Mouse (Mus musculus): Measurements from ENCODE around the gene Mfap1a. TPM values are rescaled to one million over a fixed set of nuclear protein-coding genes. Genes with fewer than 3 reads are reported as not detected.
"Not testable (repeated sequence)": the region's sequence is repeated elsewhere in the genome, so short reads cannot be mapped to it uniquely, and the experiment has no call there.

Gene Mfap1a
- polyA plus RNA-seq, 1 experiment from 2014 or later: 34.0 TPM

DNA sequence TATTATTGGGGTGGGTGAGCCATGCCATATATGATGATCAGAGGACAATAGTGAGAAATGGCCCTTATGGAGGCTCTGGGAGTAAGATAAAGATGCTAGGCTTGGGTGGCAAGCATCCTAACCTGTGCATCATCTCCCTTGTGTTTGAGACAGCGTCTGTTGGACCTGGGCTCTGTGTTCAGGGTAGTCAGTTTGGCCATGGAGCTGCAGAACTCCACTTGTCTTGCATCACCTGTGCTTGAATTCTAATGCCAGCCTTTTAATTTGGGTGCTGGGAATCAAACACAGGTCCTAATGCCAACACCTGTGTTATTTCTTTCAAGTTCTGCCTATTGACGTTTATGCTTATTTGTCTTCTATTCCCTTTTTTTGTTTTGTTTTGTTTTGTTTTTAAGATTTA lies 31.2 kb downstream of the Mfap1a start:
- DNase-seq (ENCODE audit: low spot score): not testable (repeated sequence)

DNA sequence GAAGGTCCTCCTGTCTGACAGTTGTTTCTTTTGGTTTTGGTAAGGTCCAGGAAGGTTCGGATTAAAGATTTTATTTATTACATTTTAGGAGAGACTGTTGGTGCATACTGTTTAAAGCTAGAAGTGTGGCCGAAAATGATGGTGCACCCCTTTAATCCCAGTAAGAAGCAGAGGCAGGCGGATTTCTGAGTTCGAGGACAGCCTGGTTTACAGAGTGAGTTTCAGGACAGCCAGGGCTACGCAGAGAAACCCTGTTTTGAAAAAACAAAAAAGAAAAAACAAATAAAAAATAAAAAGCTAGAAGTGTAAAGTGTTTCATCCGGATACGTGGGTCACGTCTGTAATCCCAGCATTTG lies 32.3 kb downstream of the Mfap1a start:
- no peak for DNase-seq (ENCODE audit: low spot score)

DNA sequence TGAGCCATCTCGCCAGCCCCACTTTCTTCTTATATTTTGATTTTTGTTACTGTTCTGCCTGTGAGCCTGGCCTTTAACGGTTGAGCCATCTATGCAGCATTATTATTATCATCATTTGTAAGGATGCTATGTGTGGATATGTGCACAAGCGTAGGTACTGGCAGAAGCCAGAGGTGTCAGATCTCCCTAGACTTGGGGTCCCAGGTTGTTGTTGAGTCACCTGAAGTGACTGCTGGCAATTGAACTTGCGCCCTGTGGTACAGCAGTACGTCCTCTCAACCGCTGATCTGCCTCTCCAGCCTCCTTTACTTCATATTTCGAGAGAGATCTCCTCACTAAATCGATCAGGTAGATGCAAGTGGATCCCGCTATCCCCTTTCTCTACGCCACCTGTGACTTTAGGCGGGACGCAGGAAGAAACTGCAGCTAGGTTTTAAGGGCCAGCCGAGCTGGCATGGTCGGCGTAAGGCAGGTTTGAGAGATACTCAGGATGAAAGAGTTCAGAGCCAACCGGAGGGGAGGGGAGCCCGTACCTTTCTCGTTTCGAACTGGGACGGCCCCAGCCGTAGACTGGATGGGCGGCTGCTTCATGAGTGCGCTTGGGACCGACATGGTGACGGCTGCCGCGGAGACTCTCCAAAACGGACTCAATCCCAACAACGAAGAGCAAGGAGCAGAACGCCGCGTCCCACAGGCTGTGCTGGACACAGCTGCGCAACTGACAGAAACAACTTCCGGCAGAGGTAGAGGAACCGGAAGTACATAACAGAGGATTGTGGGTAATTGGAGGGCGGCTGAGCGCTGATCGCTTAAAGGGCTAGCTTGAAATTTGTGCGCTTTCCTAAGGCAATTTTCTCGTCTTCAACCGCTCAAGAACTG lies 32.9 kb downstream of the Mfap1a start, which contains the start of gene Mfap1b:
TSS of gene Mfap1b (minus strand) at position 767 of the 879 bp plus-strand sequence.
- peak; percentile 89 for DNase-seq (ENCODE audit: low spot score)

DNA sequence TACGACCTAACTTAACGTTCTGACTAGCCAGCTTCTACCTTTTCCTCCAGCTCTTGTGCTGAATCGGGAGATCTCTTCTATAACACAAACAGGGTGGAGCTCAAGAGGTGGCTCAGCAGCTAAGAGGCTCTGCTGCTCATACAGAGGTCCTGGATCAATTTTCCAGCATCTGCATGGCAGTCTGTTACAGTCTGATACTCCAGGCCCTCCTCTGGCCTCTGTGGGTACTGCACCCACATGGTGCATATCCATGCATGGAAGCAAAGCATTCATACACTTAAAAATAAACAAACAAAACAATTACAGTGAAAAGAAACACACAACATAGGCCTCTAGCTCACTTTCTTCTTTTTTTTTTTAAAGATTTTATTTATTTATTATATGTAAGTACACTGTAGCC lies 33.7 kb downstream of the Mfap1a start:
- DNase-seq (ENCODE audit: low spot score): not testable (repeated sequence)

DNA sequence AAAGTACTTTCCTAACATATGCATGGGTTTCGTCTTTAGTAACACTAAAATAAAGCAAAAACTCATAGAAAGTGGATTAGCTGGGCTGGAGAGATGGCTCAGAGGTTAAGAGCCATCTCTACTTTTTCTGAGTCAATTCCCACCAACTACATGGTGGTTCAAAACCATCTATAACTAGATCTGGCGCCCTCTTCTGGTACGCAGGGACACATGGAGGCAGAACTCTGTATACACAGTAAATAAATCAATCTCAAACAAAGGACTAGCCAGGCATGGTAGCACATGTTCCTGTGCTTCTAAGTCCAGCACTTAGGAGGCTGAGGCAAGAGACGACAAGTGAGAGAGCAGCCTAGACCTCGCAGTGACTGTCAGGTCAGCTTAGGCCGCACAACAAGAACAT lies 37.5 kb downstream of the Mfap1a start:
- not testable (repeated sequence) for DNase-seq (ENCODE audit: low spot score)

DNA sequence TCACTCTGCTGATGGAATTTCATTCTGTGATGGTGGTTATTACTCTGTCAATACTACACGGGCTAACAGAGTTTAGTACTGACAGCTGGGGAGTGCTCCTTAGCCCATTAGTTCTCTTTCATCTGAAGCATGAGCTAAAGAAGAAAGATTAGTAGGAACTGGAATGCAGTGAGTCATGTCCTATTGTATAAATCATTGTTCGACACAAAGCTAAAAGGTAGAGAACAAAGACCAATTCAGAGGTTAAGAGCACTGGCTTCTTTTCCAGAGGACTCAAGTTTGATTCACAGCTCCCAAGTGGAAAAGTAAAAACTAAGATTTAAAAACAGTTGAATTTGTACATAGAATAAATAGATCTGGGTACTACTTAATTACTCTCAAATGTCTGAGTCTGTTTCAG lies 46.4 kb downstream of the Mfap1a start:
- no peak for DNase-seq (ENCODE audit: low spot score)

DNA sequence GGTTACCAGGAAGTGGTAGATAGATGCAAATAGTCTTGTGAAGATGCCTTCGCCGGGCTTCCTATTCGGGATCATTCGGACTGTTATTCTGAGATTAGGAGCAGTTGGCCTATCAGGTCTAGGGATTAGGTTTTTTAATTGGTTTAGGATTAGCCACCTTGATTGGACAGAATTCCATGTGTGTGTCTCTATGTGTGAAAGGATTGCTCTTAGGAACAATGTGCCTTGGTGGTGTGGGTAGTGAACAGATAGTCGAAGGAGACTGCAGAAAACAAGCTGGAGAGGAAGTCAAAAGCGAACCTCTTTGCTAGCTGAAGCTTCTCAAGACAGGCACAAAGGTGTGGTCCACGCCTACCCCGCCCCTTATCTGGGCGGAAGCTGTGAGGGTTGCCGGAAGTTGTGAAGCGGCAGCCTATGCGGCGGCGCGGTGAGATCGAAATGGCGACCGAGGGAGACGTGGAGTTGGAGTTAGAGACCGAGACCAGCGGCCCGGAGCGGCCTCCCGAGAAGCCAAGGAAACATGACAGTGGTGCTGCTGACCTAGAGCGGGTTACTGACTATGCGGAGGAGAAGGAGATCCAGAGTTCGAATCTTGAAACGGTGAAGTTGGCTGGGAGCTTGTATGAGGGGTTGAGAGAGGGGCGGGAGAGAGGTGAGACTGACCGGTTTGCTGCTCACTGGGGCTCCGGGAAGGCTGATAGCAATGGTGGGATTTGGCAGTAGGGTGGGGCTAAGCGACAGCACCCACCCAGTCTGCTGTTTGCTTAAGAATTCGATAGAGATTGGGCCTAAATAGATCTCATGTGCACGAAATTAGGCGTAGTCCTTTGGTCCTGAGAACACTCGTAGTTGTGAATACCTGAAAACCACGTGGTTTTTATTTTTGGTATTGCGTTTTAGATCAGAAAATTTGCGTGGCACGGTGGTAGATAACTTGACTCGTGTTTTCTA lies 49.5 kb downstream of the Mfap1a start, which contains the start of gene Serinc4:
TSS of gene Serinc4 (minus strand) at position 90 of the 951 bp plus-strand sequence.
- DNase-seq (ENCODE audit: low spot score): peak; percentile 93

DNA sequence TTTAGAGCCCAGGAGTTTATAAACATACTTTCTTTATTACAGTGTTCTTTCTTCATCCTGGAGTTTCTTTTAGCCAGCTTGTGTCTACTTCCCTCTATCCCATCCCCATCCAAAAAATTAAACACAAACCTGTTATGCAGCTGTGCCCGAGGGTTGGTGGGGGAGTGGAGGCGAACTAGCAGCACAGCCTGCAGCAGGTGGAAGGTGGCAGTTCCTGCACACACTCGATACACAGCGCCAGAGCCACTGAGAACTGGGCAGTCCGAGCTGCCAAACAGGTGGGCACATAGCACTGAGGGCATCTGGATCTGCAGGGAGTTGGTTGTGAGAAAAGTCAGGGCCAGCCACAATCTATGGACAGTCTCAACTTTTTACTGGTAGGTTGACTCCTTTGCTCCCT lies 50.9 kb downstream of the Mfap1a start:
- no peak for DNase-seq (ENCODE audit: low spot score)

DNA sequence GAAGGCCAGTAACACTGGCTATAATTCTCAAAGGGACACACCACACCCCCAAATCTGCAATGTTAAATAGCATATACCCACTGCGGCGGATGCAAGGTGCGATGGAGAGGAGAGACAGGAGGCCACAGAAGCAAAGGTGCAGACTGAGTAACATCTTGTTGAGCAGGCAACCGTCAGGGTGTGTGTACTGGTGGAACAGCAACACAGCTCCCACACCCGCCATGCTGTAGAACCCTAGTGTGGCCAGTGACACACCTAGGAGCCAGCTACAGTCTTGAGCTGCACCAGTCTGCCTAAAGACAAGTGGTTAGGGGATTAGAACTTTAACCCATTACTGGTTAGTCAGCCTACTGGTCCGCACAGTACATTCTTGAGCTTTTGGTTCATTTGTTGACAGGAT lies 52.5 kb downstream of the Mfap1a start:
- DNase-seq (ENCODE audit: low spot score): no peak

DNA sequence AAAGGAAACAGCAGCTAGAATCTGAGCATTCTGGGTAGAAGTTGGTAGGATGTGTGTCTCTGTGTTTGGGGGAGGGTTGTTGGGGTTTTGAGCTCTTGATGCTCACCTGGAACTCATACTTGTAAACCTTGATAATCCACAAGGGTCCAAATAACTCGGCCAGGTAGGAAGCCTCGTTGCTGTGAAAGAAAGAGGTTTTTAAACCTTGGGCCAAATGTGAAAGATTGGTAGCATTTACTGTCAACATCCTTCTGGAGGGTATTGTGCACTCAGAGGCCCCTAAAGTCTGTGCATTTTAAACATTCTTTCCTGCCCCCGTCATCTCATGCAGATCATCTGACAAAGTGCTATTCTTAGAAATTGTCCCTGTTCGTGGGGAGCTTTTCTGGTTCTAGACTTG lies 53.5 kb downstream of the Mfap1a start, which contains the start of gene Hypk:
TSS of gene Hypk (plus strand) at position 301 of the 400 bp plus-strand sequence.
- no peak for DNase-seq (ENCODE audit: low spot score)

DNA sequence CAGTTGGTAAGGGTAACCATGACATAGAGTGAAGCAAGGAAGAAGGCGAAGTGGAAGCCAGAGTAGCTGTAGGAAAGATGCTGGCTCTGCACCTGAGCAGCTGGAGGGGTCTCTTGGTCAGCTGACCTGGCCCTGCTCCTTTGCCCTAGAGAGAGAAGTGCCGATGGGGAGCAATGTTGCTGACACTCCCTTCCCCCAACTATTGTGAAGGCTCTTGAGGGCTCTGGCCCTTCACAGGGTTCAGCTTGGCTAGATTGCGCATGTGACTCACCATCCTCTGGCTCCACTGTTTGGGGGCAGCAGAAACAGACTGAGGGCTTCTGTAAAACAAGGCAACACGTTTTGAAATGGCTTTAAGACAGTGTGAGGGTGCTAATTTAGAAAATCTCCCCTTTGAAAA lies 54.1 kb downstream of the Mfap1a start:
- no peak for DNase-seq (ENCODE audit: low spot score)

DNA sequence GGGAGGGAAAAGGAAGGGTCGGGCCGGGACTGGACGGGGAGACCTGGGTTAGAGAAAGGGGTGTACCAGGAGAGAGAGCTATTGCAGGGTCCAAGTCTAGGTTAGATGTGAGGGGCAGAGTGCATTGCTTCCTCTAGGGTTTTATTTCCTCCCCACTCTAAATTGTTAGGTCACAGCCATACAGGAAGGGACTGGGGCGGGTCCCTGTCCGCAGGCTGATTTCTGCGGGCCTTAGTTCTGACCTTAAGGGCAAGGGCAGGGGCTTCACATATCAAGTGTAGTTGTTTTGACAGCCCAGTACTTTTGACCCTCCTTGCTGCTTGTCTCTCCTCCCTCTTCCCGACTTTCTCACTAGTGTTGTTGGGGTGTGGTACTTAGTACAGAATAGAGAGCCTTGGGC lies 56.4 kb downstream of the Mfap1a start:
- DNase-seq (ENCODE audit: low spot score): peak; percentile 14

DNA sequence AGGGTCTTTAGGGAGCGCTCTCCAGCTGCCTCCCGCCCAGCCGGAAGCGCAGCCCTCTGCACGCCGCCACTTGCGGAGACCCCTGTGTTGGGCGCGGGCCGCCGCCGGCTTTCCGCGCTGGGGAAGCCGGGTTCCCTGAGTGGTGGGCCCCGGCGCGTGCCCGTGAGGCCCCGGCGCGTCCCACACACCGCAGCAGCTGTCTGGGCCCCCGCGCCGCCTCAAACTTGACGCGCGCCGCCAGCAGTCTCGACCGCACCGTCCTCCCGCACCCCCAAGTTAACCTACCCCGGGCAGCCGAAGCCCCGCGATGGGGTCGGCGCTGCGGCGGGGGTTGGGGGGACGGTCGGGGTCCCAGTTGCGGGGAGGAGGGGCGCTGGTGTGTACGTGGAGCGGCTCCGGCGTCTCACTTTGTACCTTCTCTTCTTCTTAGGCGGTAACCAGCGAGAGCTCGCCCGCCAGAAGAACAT lies 56.9 kb downstream of the Mfap1a start:
- no peak for DNase-seq (ENCODE audit: low spot score)

DNA sequence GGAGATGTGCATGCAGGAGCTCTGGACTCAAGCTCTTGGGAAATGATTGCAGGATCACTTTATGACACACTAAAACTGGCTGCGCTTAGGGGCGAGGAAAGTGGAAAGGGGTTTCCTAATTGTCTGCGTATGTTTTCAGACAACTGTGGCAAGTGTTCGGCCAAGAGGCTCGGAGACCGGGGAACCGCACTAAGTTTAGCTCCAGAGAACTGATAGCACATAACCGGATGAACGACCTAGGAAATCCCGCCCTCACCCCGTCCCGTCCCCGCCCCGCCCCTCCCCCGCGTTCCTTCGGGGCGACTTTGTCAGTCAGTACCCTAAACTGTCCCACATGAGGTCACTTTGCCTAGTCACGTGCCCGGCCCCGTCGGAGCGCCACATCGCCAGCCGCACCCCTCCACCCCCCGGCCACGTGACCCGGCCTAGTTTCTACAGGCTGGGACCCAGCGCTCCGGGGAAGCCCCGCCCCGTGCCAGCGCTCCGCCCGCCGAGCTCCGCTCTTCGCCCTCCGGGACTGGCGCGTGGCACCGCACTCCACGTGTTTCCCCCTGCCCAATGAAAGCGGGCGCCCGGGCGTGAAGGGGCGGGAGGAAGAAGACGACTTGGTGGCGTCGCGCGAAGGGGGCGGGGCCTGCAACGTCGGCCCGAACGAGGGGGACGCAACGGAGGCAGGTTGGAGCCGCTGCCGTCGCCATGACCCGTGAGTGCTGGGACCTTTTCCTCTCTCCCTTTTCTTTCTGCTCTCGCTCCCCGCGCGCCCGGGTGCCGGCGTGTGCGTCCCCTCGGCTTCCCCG lies 57.5 kb downstream of the Mfap1a start, which contains the start of gene Serf2:
TSS of gene Serf2 (plus strand) at position 457 of the 797 bp plus-strand sequence.
- DNase-seq (ENCODE audit: low spot score): peak; percentile 99

DNA sequence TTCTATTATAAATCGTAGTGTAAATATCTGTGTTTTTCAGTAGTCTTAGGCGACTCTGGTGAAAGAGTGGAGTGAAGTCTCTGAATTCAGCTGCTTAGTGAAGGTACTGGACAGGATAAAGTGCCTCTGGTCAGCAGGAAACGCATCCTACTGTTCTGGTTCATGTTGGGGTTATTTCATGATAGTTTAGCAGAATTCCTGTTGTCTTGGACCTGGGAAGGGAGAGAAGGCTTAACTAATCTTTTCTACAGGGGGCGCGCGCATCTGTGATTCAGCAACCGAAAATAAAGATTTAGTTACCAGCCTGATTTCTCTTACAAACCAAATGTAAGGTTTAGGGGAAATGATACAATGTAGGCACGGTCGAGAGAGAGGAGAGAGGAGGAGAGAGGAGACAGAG lies 58.3 kb downstream of the Mfap1a start:
- peak; percentile 17 for DNase-seq (ENCODE audit: low spot score)

DNA sequence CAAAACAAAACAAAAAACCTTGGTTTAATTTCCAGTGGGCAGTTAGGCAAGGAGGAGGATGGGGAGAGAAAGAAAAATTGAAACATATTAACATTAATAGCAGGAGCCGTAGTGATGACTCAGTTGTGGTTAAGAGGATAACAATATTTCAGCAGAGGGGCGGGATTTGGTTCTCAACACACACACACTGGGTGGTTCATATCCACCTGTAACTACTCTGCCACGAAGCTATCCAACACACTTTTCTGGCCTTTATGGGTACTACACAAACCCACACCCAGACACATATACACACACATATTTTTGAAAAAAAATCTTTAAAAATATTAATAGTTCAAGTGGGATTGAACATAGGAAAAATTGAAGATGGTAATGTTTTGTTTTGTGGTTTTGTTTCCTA lies 59.5 kb downstream of the Mfap1a start:
- DNase-seq (ENCODE audit: low spot score): no peak

DNA sequence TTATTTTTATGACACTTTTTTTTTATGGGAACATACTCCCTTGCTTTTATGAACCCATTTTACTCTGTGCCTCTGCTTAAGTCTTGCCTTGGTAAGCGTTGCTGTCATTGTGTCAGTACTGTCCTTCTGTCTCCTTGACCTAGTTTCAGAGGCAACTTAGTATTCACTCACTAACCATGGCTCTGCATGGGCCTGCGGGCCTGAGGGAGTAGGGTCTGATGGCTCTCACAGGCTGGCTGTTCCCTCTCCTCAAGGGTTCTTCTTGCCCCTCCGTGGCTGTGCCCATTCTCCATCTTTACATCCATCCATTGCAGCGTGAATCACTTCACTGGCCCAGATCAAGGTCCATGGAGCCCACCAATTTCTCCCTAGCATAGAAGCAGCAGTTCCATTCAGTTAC lies 60.0 kb downstream of the Mfap1a start:
- no peak for DNase-seq (ENCODE audit: low spot score)

DNA sequence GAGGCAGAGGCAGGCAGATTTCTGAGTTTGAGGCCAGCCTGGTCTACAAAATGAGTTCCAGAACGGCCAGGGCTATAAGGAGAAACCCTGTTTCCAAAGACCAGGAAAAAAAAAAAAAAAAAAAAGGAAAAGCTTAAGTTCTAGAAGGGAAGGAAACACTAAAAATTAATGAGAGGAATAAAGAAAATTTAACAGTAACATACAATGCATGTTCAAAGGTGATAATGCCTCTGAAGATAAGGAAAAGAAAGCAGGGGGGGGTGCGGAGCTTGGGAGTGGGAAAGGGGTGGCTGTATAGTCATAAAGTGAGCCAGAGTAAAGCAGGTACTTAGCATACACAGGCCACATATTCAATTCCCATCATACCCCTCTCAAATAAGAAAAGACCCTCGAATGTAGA lies 61.3 kb downstream of the Mfap1a start:
- DNase-seq (ENCODE audit: low spot score): no peak

DNA sequence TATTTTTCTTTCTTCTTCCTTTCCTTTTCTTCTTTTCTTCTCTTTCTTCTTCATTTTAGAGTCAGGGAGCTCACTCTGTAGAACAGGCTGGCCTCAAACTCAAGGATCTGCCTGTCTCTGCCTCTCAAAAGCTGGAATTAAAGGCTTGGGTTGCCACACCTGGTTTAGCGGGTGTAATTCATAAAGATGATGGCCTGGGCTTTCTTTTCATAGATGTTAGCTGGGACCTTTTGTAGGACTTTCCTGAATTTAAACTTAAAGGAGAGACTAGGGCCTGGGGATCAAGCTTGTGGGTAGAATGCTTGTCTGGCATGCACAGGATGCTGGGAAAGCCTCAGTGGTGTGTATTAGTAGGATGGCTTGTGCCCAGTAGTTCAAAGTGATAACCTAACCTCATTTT lies 62.3 kb downstream of the Mfap1a start, which contains the start of gene Ell3:
TSS of gene Ell3 (minus strand) at position 101 of the 400 bp plus-strand sequence.
- no peak for DNase-seq (ENCODE audit: low spot score)

DNA sequence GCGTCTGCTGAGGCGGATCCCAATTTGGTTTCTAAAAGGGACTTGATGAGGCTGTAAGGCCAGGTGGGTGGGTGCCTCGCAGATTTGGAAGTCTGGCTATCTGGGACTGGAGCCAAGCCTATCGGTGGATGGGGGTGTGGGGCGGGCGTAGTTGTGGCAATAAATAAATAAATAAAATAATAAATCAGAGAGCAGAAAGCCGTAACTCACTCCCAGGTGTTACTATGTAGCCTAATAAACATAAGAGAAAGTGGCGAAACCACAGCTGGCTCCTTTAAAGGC lies 63.5 kb downstream of the Mfap1a start:
- DNase-seq (ENCODE audit: low spot score): no peak

Measured in thymus, postnatal 0 days (tissue).